Mouse (Mus musculus) layer of hippocampus, adult 2 months (tissue): ENCODE results near the gene Zfp106. TPM values are rescaled to one million over a fixed set of nuclear protein-coding genes. Genes with fewer than 3 reads are reported as not detected.

ENCODE experiments used
- DNase-seq, 2 experiments: peaks; one replicate each; pipeline ENCODE4 v3.0.0; 2022; ENCODE audit warnings: low spot score in 2 of 2
- H3K27ac ChIP-seq: fragments of 200-600 bp; 2 replicates; pipeline ENCODE4 v1.8.1; 2022
- H3K4me3 ChIP-seq: fragments of 200-600 bp; 2 replicates; pipeline ENCODE4 v1.8.1; 2022; ENCODE audit warnings: mild to moderate bottlenecking
- CTCF ChIP-seq: fragments of 200-600 bp; conservative IDR thresholded peaks from 2 replicates; pipeline ENCODE4 v1.8.1; 2022; ENCODE audit warnings: antibody characterized with exemption, mild to moderate bottlenecking, moderate library complexity
- total RNA-seq, 2 experiments: library from RNA; stranded (reverse); gene quantifications; 2 replicates each; pipeline ENCODE4 v1.2.3; 2021

Gene Zfp106
- total RNA-seq, 2 experiments from 2014 or later, result 159 to 161 TPM

DNA sequence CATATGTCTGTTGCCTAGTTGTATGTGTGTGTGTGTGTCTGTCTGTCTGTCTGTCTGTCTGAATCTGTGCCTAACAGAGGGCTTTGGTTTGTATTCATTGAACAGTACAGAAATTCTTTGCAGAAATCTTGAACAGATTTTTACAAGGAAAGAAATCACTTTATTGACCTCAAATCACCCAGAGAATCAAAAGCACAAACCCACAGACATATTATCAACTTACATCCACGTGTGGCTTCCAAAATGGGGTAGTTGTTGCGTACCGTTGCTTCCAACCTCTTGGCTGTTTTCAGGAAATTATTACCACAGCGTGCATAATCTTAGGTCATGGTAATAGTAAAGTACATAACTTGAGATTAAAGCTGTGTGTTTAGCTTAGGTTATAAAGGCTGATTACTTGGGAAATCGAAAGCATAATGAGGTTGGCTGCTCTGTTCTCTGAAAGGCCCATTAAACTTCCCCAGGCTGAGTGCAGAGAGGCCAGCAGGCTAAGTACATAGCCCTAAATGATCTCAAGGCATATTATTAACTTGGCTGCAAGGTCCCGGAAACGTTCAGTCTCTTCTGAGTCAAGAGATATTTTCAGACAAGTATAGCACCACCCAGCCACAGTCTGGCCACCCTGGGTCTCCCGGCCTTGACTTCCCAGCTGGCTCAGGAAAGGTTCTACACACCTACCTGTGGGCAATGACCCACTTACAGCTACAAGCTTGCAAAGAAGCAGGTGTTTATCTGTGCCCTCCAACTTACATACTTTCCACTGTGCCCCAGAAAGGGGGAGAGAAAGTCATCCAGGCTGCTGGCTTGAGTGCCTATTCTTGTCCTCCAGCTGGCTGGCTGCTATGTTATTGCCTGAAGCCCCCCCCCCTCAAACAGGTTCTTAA, 80.9 kb downstream of the Zfp106 start:
- no peak overlapping the region for H3K27ac ChIP-seq
- DNase-seq, result no peak
- no peak overlapping the region for H3K4me3 ChIP-seq
- no peak for TF ChIP-seq CTCF

DNA sequence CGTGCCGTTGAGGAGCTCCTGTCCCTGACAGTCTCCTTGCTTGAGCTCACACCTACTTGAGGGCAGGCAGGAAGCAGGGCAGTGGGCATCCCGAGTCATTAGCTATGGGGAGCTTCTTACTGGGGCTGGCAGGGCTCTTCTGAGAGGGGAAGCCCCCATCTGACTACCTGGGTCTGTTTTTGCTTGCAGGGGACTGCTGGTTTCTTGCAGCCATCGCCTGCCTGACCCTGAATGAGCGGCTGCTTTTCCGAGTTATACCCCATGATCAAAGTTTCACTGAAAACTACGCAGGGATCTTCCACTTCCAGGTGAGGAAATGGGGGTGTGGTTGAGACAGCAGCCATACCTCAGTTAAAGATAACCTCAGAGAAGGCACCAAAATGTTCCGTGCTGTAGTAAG, 81.7 kb downstream of the Zfp106 start:
- DNase-seq, result no peak
- Histone ChIP-seq H3K4me3 (no peak overlapping the region), H3K27ac (no peak overlapping the region)
- TF ChIP-seq CTCF, result no peak

DNA sequence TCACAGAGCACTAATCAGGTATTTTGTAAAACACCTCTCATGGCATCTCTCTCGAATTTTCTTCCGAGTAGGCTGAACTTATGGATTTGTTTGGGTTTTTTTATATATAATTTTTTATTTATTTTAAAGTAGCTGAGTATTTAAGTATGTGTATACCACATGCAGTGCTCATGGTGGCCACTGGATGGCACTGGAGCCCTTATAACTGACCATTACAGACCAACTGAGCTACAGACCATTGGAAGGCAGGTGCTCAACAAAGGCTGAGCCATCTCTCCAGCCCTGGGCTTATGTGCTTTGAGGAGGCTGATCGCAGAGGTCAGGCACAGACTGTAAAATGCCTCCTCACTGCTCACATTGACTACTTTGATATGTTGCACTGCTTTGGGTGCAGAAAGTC, 85.0 kb downstream of the Zfp106 start:
- Histone ChIP-seq H3K27ac (no peak overlapping the region), H3K4me3 (no peak overlapping the region)
- DNase-seq, result peak; percentile 33 to 70
- TF ChIP-seq CTCF, result peak; percentile 83

DNA sequence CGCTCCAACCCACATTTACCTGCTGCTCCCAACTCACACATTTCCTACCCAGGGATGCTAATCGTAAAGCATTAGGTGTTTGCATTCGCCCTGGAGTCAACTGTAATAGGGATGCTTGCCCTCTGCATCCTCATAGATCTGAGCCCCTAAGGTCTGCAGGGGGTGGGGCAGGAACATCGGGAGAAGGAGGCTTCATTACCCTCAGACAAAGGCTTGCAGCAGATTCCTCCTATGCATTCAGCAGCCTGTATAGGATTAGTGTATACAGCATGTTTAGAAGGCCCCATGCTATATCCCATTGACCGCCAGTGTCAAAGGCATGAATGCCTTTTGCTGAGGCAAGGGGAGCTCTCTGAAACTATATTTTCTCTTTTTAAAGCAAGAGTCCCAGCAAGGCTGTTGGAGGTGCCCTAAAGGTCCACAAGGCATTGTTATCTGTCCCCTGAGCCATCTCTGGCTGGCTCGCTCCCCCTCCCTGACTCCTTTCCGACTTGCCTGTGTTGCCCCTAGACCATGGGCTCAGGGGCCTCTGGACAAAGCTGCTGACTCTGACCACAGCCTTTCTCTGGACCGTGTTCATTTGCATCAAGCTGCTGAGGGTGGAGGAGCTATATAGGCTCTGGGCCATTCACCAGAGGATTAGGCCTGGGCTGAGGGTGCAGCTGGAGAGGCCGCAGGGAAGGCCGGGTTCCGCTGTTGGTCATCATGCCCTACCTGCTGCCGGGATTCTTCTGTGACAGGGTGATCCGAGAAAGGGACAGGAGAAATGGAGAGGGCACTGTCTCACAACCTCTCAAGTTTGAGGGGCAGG, 87.2 kb downstream of the Zfp106 start:
- H3K27ac ChIP-seq, result no peak overlapping the region
- no peak for TF ChIP-seq CTCF
- no peak overlapping the region for H3K4me3 ChIP-seq
- no peak for DNase-seq

DNA sequence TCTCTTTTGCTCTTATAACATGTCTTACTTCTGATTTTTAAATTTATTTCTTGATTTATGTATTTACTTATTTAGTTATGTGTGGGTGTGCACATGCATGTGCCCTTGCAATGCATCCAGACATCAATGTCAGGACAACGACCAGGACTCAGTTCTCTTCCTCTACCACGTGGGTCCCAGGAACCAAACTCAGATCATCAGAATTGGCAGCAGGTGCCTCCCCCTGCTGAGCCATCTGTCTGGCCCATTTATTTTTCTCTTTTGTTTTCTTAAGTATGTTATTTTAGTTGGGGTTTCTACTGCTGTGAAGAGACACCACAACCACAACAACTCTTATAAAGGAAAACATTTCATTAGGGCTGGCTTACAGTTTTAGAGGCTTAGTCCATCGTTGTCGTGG, 92.8 kb downstream of the Zfp106 start:
- DNase-seq, result no peak
- no peak overlapping the region for H3K27ac ChIP-seq
- no peak for TF ChIP-seq CTCF
- no peak overlapping the region for H3K4me3 ChIP-seq

DNA sequence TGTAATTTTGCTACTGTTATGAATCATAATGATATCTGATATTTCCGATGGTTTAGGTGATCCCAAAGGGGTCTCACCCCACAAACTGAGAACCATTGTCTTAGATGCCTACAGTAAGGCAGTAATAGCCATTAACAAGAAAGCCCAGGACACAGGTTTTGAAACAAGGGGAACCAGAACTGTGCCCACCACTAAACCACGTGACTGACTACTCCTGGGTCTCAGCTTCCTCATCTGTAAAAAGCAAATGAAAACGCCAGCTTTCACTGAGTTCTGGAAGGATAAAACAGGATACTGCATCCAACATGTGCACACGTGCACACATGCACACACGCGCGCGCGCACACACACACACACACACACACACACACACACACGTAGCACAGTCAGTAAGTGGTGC, 93.9 kb downstream of the Zfp106 start:
- Histone ChIP-seq H3K27ac (no peak overlapping the region), H3K4me3 (no peak overlapping the region)
- no peak for TF ChIP-seq CTCF
- DNase-seq, result no peak

DNA sequence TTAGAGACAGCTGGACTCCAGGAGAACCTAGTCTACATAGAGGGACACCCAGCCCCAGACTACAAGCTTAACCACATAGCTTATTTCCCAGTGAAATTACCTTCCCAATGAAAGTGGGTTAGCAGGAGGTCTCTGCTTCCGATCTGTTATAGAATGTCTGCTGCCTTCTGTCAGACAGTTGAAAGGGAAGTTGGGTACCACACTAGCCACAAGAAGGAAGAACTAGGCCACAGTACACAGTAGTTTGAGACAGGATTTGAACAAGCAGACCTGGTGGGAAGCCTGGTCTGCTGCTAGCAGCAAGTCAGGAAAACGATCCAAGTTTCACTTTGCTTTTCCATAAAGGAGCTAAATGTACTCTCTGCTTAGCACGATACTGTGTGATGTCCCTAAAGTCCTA, 94.4 kb downstream of the Zfp106 start:
- H3K4me3 ChIP-seq, result no peak overlapping the region
- DNase-seq, result no peak
- TF ChIP-seq CTCF, result no peak
- no peak overlapping the region for H3K27ac ChIP-seq

DNA sequence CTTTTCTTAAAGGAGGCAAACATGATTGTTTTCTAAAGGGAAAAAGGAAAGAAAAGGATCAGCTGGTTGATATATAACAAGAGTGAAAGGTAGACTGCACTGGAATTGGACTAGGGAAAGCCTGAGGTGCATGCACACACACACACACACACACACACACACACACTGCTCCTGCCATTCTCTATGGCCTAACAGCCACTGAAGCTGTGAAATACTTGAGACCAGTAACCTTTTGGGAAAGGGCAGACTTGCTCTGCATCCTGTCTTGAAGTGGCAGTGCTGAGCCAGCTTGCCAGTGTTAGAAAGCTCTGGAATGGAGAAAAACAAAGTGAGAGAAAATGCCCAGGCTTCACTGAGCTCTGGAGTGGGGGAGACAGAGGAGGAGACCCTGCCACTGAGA, 95.6 kb downstream of the Zfp106 start:
- no peak for TF ChIP-seq CTCF
- no peak overlapping the region for H3K27ac ChIP-seq
- no peak for DNase-seq
- H3K4me3 ChIP-seq, result no peak overlapping the region

DNA sequence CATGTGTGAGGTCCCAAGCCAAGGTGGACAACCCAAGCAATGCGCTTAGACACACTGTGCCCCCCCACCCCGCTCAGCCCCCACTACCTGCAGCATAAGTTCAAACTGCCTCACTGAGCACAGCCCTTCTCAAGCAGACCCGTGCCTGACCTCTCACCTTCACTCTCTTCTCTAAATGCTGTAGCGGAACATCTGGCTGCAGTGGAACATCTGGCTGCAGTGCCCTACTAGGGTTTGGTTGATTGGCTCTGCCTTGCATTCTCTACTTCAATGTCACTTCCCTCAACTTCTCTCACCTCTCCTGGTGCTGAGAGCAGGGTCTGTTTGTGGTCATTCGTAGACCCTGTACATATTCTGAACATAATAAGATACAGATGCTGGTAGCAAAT, 98.3 kb downstream of the Zfp106 start:
- no peak for TF ChIP-seq CTCF
- H3K27ac ChIP-seq, result no peak overlapping the region
- DNase-seq, result no peak
- no peak overlapping the region for H3K4me3 ChIP-seq

DNA sequence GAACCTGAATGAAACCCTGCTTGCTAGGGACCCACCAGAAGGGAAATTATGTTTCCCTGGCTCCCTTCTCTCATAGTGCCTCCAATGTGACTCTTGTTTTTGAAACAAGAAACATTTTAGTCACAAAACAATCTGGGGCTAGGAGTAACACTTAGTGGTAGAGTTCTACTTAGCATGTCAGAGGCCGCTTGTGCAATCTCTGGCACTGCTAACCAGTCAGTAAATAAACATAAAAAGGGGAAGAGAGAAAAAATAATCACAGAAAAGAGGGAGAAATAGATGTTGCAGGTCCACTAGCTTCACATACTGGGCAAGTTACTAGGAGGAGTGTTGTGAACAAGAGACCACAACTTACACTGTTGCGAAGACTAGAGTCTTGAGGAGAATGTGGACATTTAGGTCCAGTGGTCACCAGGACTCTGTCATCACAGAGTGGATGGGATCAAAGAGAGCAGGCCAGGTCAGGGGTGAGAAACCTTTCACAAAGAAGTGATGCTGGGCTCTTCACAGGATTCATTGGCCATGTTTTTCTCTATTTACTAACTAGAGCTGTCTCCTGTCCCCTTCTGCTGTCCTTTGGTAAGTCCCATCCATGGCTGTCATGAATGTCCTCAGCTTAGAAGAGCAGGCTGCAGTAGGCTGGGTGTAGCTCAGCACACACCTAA, 98.8 kb downstream of the Zfp106 start:
- Histone ChIP-seq H3K4me3 (no peak overlapping the region), H3K27ac (no peak overlapping the region)
- TF ChIP-seq CTCF, result no peak
- no peak for DNase-seq

DNA sequence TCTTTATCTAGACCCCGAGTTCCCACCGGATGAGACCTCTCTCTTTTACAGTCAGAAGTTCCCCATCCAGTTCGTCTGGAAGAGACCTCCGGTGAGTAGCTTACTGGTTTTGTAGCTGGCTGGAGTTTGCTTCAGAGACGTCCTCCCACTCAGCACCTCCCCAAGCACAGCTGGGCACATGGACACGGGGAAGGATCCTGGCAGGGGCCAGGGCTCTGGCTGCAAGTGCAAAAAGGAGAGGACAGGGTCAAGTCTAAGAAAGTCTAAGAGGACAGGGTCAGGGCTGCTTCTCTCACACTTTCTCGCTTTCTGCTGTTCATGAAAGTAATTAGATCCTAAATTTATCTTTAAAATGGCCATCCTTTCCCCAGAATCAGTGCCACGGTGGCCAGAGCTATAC, 99.6 kb downstream of the Zfp106 start:
- DNase-seq, result no peak
- H3K4me3 ChIP-seq, result no peak overlapping the region
- no peak overlapping the region; the same call in 1 of the 2 replicates for H3K27ac ChIP-seq
- TF ChIP-seq CTCF, result no peak

DNA sequence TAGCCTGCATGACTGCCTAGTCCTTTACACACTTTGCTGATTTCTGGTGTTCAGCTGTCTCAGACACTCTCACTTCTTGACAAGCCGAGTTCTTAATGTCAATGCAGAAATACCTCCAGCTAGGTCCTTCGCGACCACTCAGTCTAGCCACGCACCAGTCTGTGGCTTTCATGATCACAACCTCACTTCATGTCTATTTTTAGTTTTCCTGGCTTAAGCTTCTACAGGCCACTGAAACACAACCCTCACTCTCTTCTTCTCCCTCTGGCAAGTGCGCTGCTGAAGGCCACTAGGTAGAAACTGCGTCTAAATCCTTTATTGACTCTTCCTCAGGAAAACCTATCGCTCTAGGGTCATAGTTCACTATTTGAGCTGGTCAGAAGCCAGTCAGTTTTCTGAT, 100.3 kb downstream of the Zfp106 start:
- DNase-seq, result no peak
- TF ChIP-seq CTCF, result no peak
- Histone ChIP-seq H3K4me3 (no peak overlapping the region), H3K27ac (no peak overlapping the region)

DNA sequence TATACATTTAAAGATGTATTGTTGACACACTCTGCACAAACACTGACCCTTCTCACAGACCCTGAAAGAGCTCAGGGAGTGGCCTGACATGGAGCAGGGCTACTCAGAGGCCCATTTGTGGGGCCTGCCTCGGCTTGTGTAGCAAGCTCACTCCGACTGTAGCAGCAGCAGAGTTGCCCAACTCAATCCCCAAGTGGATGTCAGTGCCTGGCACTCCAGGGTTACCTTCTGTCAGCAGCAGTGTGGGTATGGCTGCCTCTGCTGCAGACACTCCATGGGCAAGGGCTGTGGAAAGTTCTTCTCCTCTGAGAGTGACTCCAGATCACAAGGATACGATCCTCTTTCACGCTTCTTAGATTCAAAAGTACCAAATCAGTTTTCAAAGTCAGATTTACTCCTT, 103.4 kb downstream of the Zfp106 start:
- Histone ChIP-seq H3K27ac (no peak overlapping the region), H3K4me3 (no peak overlapping the region)
- DNase-seq, result no peak
- TF ChIP-seq CTCF, result no peak

Other genes with a start within 250 kb of the Zfp106 start
- gene Pla2g4f, start 249.7 kb downstream of the Zfp106 start, total RNA-seq, result not detected
- gene Vps39, start 210.7 kb downstream of the Zfp106 start, total RNA-seq, result 10 to 100 TPM; 69.0 to 80.5 TPM
- 10 to 100 TPM; 12.6 to 14.8 TPM for gene Ganc, start 159.9 kb downstream of the Zfp106 start, total RNA-seq
- gene Tmem87a, start 159.7 kb downstream of the Zfp106 start, total RNA-seq, result 10 to 100 TPM; 41.0 to 43.4 TPM
- 10 to 100 TPM; 19.8 to 20.9 TPM for gene Capn3, start 107.8 kb downstream of the Zfp106 start, total RNA-seq
- gene Snap23, start 3.8 kb upstream of the Zfp106 start, total RNA-seq, result 10 to 100 TPM; 19.6 to 19.8 TPM
- gene Haus2, start 45.5 kb upstream of the Zfp106 start, total RNA-seq, result 10 to 100 TPM; 14.9 to 15.7 TPM
- 10 to 100 TPM; 34.7 to 43.4 TPM for gene Lrrc57, start 45.7 kb upstream of the Zfp106 start, total RNA-seq
- gene Stard9, start 65.3 kb upstream of the Zfp106 start, total RNA-seq, result 1 to 10 TPM; 8.1 to 9.9 TPM